Mouse (Mus musculus): ENCODE measurements around the gene Mov10. TPM values are rescaled to one million over a fixed set of nuclear protein-coding genes. Genes with fewer than 3 reads are reported as not detected.
A peak's percentile ranks its signal among the peaks of the same experiment; 100 is the strongest.
"Not testable (repeated sequence)": the region's sequence is repeated elsewhere in the genome, so short reads cannot be mapped to it uniquely, and the experiment has no call there.

The Mov10 gene
- polyA plus RNA-seq, 1 experiment = 46.1 TPM

- H3K27me3 ChIP-seq (ENCODE audit: control insufficient read depth, insufficient read depth, low read length) = peaks cover 16% of the 10 kb centered on the region
- H3K4me1 ChIP-seq (ENCODE audit: control insufficient read depth, insufficient read depth, insufficient read length, low read length) = no peaks in the 10 kb centered on the region; the same call in 1 of the 2 replicates
- no peak overlapping the region for H3K27ac ChIP-seq (ENCODE audit: insufficient read depth, low read depth, low read length)
- TF ChIP-seq CTCF (IDR thresholded peaks at IDR 0.05; ENCODE audit: extremely low read depth, insufficient read length, insufficient replicate concordance, low read depth, low read length) (peak; percentile 91), POLR2A (IDR thresholded peaks at IDR 0.05; ENCODE audit: low read depth, low read length) (no peak)
- peak overlapping the region; percentile 40 for H3K4me3 ChIP-seq (ENCODE audit: low read depth, low read length)
- WGBS = 1% methylated on average over 27 of the region's 27 CpGs
- H3K36me3 ChIP-seq (ENCODE audit: control insufficient read depth, insufficient read depth, low read length) = no peaks in the 10 kb centered on the region
These were observed 60.0 kb downstream of the Mov10 start for GRCm38 (mm10) chr3:104758406-104758805.

- TF ChIP-seq CTCF (IDR thresholded peaks at IDR 0.05; ENCODE audit: extremely low read depth, insufficient read length, insufficient replicate concordance, low read depth, low read length) = peak; percentile 26; the same call in 1 of the 2 replicates
- H3K27me3 ChIP-seq (ENCODE audit: control insufficient read depth, insufficient read depth, low read length) = not testable (repeated sequence)
These were observed 65.5 kb downstream of the Mov10 start for GRCm38 (mm10) chr3:104752845-104753244.

More at GRCm38 (mm10) chr3:104752845-104753244, 65.5 kb downstream of the Mov10 start:
- WGBS = 19% methylated on average over 23 of the region's 25 CpGs
- H3K36me3 ChIP-seq (ENCODE audit: control insufficient read depth, insufficient read depth, low read length); H3K27ac ChIP-seq (ENCODE audit: insufficient read depth, low read depth, low read length); H3K4me1 ChIP-seq (ENCODE audit: control insufficient read depth, insufficient read depth, insufficient read length, low read length); H3K4me3 ChIP-seq (ENCODE audit: low read depth, low read length): not testable (repeated sequence)

Other genes with a start within 250 kb of the Mov10 start
- gene Slc16a1, start 179.9 kb downstream of the Mov10 start, polyA plus RNA-seq (2012; rRNA removed) = 8.3 and 17.1 TPM in 2 replicates
- gene Ppm1j, start 37.5 kb downstream of the Mov10 start, polyA plus RNA-seq (2012; rRNA removed) = 35.1 and 45.3 TPM in 2 replicates
- gene Fam19a3, start 36.7 kb downstream of the Mov10 start, polyA plus RNA-seq (2012; rRNA removed) = 0.08 and 0.30 TPM in 2 replicates
- 143 and 197 TPM in 2 replicates for gene Rhoc, start 30.2 kb downstream of the Mov10 start, polyA plus RNA-seq (2012; rRNA removed)
- 1.8 and 4.6 TPM in 2 replicates for gene St7l, start 45.4 kb upstream of the Mov10 start, polyA plus RNA-seq (2012; rRNA removed)
- gene Capza1, start 45.9 kb upstream of the Mov10 start, polyA plus RNA-seq (2012; rRNA removed) = 9.9 and 18.9 TPM in 2 replicates
- 6.5 and 9.7 TPM in 2 replicates for gene Wnt2b, start 143.4 kb upstream of the Mov10 start, polyA plus RNA-seq (2012; rRNA removed)
- gene Cttnbp2nl, start 234.6 kb upstream of the Mov10 start, polyA plus RNA-seq (2012; rRNA removed) = 2.0 and 2.9 TPM in 2 replicates
- not detected in 2 replicates for gene 4930564D02Rik, start 248.3 kb upstream of the Mov10 start, polyA plus RNA-seq (2012; rRNA removed)